Mouse (Mus musculus): ENCODE data around the gene Plk3. TPM values are rescaled to one million over a fixed set of nuclear protein-coding genes. Genes with fewer than 3 reads are reported as not detected.

Plk3 gene
- polyA plus RNA-seq, 2 experiments = 5.8 to 7.3 TPM

DNA sequence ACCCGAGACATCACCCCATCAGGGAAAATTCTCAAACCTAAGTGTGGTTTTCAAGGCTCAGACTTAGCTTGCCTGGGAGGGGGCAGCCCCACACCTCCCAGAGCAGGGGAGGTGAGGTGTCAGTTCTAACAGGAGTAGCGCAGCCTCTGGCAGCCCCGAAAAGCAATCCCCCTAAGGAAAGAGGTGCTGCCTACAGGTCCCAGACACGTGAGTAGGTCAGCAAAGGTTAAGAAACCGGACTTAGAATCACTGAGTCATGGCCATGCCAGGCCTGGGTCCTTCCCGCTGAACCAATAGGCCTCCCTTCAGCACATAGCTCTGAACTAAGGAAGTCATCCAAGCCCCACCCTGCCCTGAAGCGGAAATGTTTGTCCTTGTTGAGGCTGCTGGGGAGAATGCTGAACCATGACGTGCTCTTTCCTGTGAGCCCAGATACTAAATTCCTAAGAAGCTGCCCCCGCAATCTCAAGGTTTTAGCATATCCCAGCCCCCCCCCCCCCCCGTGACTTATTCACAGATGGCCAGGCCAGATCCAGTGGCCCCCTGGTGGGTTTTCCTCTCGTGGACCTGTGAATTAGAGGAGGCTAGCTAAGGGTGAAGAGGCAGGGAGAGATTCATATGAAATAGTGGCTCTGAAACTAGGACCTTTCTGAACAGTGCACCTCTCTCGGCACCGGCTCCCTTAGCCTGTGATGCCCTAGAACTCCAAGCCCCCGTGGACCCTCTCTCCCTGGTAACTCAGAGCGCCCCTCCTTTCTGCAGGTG, 7.7 kb downstream of the Plk3 start:
- 0 out of 2 replicates have a peak overlapping the region, but pooled peaks have one; percentile 28 for H3K4me2 ChIP-seq (replicated peaks; ENCODE audit: low read depth, low read length, severe bottlenecking)
- peaks cover 7% of the 10 kb centered on the region; the same call in 1 of the 2 replicates for H3K36me3 ChIP-seq (ENCODE audit: control insufficient read depth, insufficient read depth, low read length)
- peaks cover 19% of the 10 kb centered on the region for H3K4me1 ChIP-seq (ENCODE audit: control insufficient read depth, insufficient read depth, low read length)
- 44% methylated on average over 15 of the region's 15 CpGs for WGBS
- no peaks in the 10 kb centered on the region for H3K9me3 ChIP-seq (ENCODE audit: control insufficient read depth, low read length)
- ATAC-seq (ENCODE audit: low FRiP score, low read depth) (peak; percentile 67), DNase-seq (ENCODE audit: low spot score) (peak; percentile 82)
- no peak overlapping the region for H3K4me3 ChIP-seq (replicated peaks; ENCODE audit: low read length)
- no peaks in the 10 kb centered on the region for H3K27me3 ChIP-seq (ENCODE audit: control insufficient read depth, insufficient read depth, low read length)
- peak overlapping the region; percentile 46 for H3K9ac ChIP-seq (ENCODE audit: low read depth, low read length, severe bottlenecking)
- no peak for TF ChIP-seq POLR2A (IDR thresholded peaks at IDR 0.05; ENCODE audit: borderline replicate concordance, extremely low read depth, insufficient read depth, insufficient read length)
- H3K27ac ChIP-seq (replicated peaks; ENCODE audit: low read depth, low read length) = peak overlapping the region; percentile 86

DNA sequence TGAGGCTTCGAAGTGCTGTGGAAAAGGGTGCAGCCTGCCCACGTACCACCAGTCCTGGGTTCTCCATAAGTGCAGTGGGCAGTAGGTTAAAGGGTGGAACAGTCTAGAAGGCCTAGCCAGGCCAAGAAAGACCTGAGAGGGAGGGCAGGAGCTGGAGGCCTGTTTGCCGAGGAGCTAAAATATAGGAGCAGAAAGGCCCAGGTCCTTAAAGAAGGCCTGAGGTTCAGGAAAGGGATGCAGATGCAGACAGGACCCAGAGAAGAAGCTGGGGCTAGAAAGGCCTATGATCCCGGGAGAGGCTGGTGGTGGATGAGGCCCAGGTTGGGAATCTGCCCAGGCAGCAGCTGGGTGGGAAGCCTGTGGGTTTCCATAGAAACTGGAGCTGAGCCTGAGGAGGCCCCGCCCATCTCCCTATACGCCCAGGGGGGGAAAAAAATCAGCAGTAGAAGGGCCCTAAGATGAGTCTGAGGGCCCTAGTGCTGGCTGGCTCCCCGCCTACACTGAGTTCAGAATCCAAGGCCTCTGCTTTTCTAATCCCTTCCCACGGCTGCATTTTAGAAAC, 8.3 kb downstream of the Plk3 start, which contains the start of gene Btbd19:
Gene Btbd19, minus strand, starts transcription at position 378 of the 562 bp plus-strand sequence.
- peak; percentile 87 for DNase-seq (ENCODE audit: low spot score)
- ATAC-seq (ENCODE audit: low FRiP score, low read depth) = peak; percentile 71
- peak within 1 kb of the TSS; percentile 28 for H3K4me2 ChIP-seq (replicated peaks; ENCODE audit: low read depth, low read length, severe bottlenecking)

GRCm38 (mm10) chr4:117124518-117125347, 9.0 kb downstream of the Plk3 start:
- Histone ChIP-seq H3K27me3 (ENCODE audit: control insufficient read depth, insufficient read depth, low read length) (no peaks in the 10 kb centered on the region), H3K4me3 (replicated peaks; ENCODE audit: low read length) (no peak overlapping the region), H3K9ac (ENCODE audit: low read depth, low read length, severe bottlenecking) (peak overlapping the region; percentile 46), H3K4me1 (ENCODE audit: control insufficient read depth, insufficient read depth, low read length) (peaks cover 23% of the 10 kb centered on the region), H3K27ac (replicated peaks; ENCODE audit: low read depth, low read length) (peak overlapping the region; percentile 86), H3K4me2 (replicated peaks; ENCODE audit: low read depth, low read length, severe bottlenecking) (peak overlapping the region; percentile 28), H3K36me3 (ENCODE audit: control insufficient read depth, insufficient read depth, low read length) (peaks cover 6% of the 10 kb centered on the region; the same call in 1 of the 2 replicates), H3K9me3 (ENCODE audit: control insufficient read depth, low read length) (no peaks in the 10 kb centered on the region)
- ATAC-seq (ENCODE audit: low FRiP score, low read depth) (no peak), DNase-seq (ENCODE audit: low spot score) (no peak)
- 64% methylated on average over 14 of the region's 14 CpGs for WGBS
- no peak for TF ChIP-seq POLR2A (IDR thresholded peaks at IDR 0.05; ENCODE audit: borderline replicate concordance, extremely low read depth, insufficient read depth, insufficient read length)

More for the DNA sequence above, 8.3 kb downstream of the Plk3 start, which contains the start of gene Btbd19:
- H3K9me3 ChIP-seq (ENCODE audit: control insufficient read depth, low read length) = no peaks in the 10 kb centered on the region
- peaks cover 6% of the 10 kb centered on the region; the same call in 1 of the 2 replicates for H3K36me3 ChIP-seq (ENCODE audit: control insufficient read depth, insufficient read depth, low read length)
- 37% methylated on average over 6 of the region's 8 CpGs for WGBS
- no peaks in the 10 kb centered on the region for H3K27me3 ChIP-seq (ENCODE audit: control insufficient read depth, insufficient read depth, low read length)
- H3K27ac ChIP-seq (replicated peaks; ENCODE audit: low read depth, low read length) = peak within 1 kb of the TSS; percentile 86
- no peak for TF ChIP-seq POLR2A (IDR thresholded peaks at IDR 0.05; ENCODE audit: borderline replicate concordance, extremely low read depth, insufficient read depth, insufficient read length)
- H3K4me3 ChIP-seq (replicated peaks; ENCODE audit: low read length) = no peak within 1 kb of the TSS
- peaks cover 19% of the 10 kb centered on the region for H3K4me1 ChIP-seq (ENCODE audit: control insufficient read depth, insufficient read depth, low read length)
- H3K9ac ChIP-seq (ENCODE audit: low read depth, low read length, severe bottlenecking) = peak within 1 kb of the TSS; percentile 46

GRCm38 (mm10) chr4:117124218-117124517, 9.6 kb downstream of the Plk3 start:
- Histone ChIP-seq H3K36me3 (ENCODE audit: control insufficient read depth, insufficient read depth, low read length) (peaks cover 6% of the 10 kb centered on the region; the same call in 1 of the 2 replicates), H3K9me3 (ENCODE audit: control insufficient read depth, low read length) (no peaks in the 10 kb centered on the region), H3K27me3 (ENCODE audit: control insufficient read depth, insufficient read depth, low read length) (no peaks in the 10 kb centered on the region), H3K9ac (ENCODE audit: low read depth, low read length, severe bottlenecking) (no peak overlapping the region), H3K27ac (replicated peaks; ENCODE audit: low read depth, low read length) (no peak overlapping the region), H3K4me3 (replicated peaks; ENCODE audit: low read length) (no peak overlapping the region), H3K4me1 (ENCODE audit: control insufficient read depth, insufficient read depth, low read length) (peaks cover 23% of the 10 kb centered on the region), H3K4me2 (replicated peaks; ENCODE audit: low read depth, low read length, severe bottlenecking) (no peak overlapping the region)
- no peak for TF ChIP-seq POLR2A (IDR thresholded peaks at IDR 0.05; ENCODE audit: borderline replicate concordance, extremely low read depth, insufficient read depth, insufficient read length)
- ATAC-seq (ENCODE audit: low FRiP score, low read depth) = no peak
- DNase-seq (ENCODE audit: low spot score) = no peak
- WGBS = 81% methylated on average over 3 of the region's 3 CpGs

All from limb, embryonic 14.5 days (tissue).